Comparison of ENCODE assay signal across 23 mouse cellular contexts in the genomic region with DNA sequence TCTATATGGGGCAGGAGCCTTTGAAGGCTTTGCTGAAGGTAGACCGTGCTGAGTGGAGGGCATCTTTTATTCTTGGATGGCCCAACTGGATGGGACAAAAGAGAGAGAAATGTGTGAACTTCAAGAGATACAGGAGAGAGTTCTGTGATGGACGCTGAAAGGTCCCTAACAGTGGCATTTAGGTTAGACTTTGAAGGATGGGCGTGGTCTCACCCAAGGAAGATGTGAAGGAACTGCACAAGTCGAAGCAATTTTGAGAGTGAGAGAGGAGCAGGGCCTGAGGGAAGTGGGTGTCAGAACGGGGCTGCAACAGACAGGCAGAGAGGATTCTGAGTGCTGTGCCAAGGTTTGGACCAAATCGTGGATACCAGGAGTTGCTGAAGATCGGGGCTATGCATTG. TPM values are rescaled to one million over a fixed set of nuclear protein-coding genes. Genes with fewer than 3 reads are reported as not detected.
A peak's percentile ranks its signal among the peaks of the same experiment; 100 is the strongest.
DNase-seq lines count a peak whose midpoint lies in the region; ATAC-seq and TF ChIP-seq lines count a peak whose summit lies in the region.
"Had no signal": no experiment of that assay in that cellular context is flagged by ENCODE, and none has a peak within 500 bp of the region (broad histone marks: within the 10 kb centered on the region; RNA-seq: fewer than 3 reads in every experiment).

No protein-coding gene starts in this region.

- DNase-seq in lung, postnatal 4 days: no peak
- peak; percentile 77 for DNase-seq in MEL (ENCODE audit: low read depth, low spot score)
- no peak for DNase-seq in embryonic facial prominence, embryonic 10.5 days (ENCODE audit: low spot score)
- peak; percentile 21 for DNase-seq in thymus, postnatal 14 days
- DNase-seq in testis, postnatal 14 days (ENCODE audit: low spot score): no peak
- DNase-seq in gastrocnemius, postnatal 14 days: no peak
- DNase-seq: B cell, adult 2 months; cerebellum, adult 8-10 months; gastrocnemius, adult 2 months; heart, adult 11 months; heart, postnatal 36 days; kidney, adult 9 months; kidney, postnatal 36 days; left cerebral cortex, postnatal 4 days; lung, postnatal 14 days; right cerebral cortex, postnatal 14 days; spleen, adult 18-20 months had no signal

- ATAC-seq in lung, embryonic 16.5 days (ENCODE audit: low read depth): no peak

- intact Hi-C loops in gastrocnemius, postnatal 14 days (cut with DNase I; ENCODE audit: low total_unique reads): no loop called here

- H3K4me3 ChIP-seq in lung, embryonic 16.5 days (ENCODE audit: low read length): no peak overlapping the region
- H3K4me3 ChIP-seq in MEL (ENCODE audit: control insufficient read depth in 1 of 2, insufficient read depth in 1 of 2, low read depth in 2 of 2, low read length in 2 of 2): peak overlapping the region; percentile 10 to 26; a peak in 2 of 4 replicates
- no peak overlapping the region for H3K4me3 ChIP-seq in embryonic facial prominence, embryonic 10.5 days
- H3K4me3 ChIP-seq: gastrocnemius, adult 2 months; heart, embryonic 12.5 days; left cerebral cortex, adult 2 months; midbrain, embryonic 10.5 days had no signal

- WGBS in lung, embryonic 16.5 days: 59% methylated on average over 7 of the region's 7 CpGs
- WGBS in embryonic facial prominence, embryonic 10.5 days: 94% methylated on average over 7 of the region's 7 CpGs

- peak overlapping the region; percentile 29; the same call in 1 of the 2 replicates for H3K4me2 ChIP-seq in lung, embryonic 16.5 days (ENCODE audit: low read depth, low read length)
- H3K4me2 ChIP-seq: heart, embryonic 12.5 days; hindbrain, embryonic 14.5 days; liver, embryonic 11.5 days had no signal

- peaks cover 36% of the 10 kb centered on the region for H3K4me1 ChIP-seq in lung, embryonic 16.5 days (replicated peaks; ENCODE audit: control insufficient read depth, insufficient read depth, low read length)
- H3K4me1 ChIP-seq in MEL (ENCODE audit: control insufficient read depth in 1 of 2, insufficient read depth in 2 of 2, low read length in 2 of 2): peaks cover 18 to 25% of the 10 kb centered on the region in 2 experiments
- H3K4me1 ChIP-seq in embryonic facial prominence, embryonic 10.5 days: peaks cover 30% of the 10 kb centered on the region
- H3K4me1 ChIP-seq: midbrain, embryonic 10.5 days had no signal

- peak overlapping the region; percentile 91 for H3K27ac ChIP-seq in lung, embryonic 16.5 days (ENCODE audit: low read length)
- H3K27ac ChIP-seq in MEL (ENCODE audit: control insufficient read depth, low read depth, low read length): peak overlapping the region; percentile 81
- H3K27ac ChIP-seq in embryonic facial prominence, embryonic 10.5 days (replicated peaks): peak overlapping the region; percentile 87; the same call in 1 of the 2 replicates
- H3K27ac ChIP-seq: gastrocnemius, adult 2 months; hindbrain, embryonic 14.5 days; left cerebral cortex, adult 2 months; midbrain, embryonic 10.5 days had no signal

- no peak for TF ChIP-seq RAD21 in MEL (IDR thresholded peaks at IDR 0.05; ENCODE audit: low read depth, low read length)

- TF ChIP-seq EP300 in MEL (IDR thresholded peaks at IDR 0.05; ENCODE audit: low read depth in 1 of 2, low read length in 2 of 2): no peak; a peak in 2 of 4 replicates

- no peak for TF ChIP-seq CTCF in MEL (IDR thresholded peaks at IDR 0.05 in 2 of 3, conservative IDR thresholded peaks at IDR 0.05 in 1 of 3; ENCODE audit: control insufficient read depth in 1 of 3, insufficient read depth in 1 of 3, low read depth in 2 of 3, low read length in 3 of 3, poor library complexity in 1 of 3, severe bottlenecking in 1 of 3)

- H3K9ac ChIP-seq in lung, embryonic 16.5 days (ENCODE audit: low read length): no peak overlapping the region
- H3K9ac ChIP-seq in MEL (ENCODE audit: control insufficient read depth, low read depth, low read length, poor library complexity, severe bottlenecking): no peak overlapping the region; the same call in 1 of the 2 replicates
- H3K9ac ChIP-seq: heart, embryonic 12.5 days; hindbrain, embryonic 14.5 days had no signal

- H3K9me3 ChIP-seq in lung, embryonic 16.5 days (ENCODE audit: control insufficient read depth, low read length): no peaks in the 10 kb centered on the region
- no peaks in the 10 kb centered on the region for H3K9me3 ChIP-seq in MEL (replicated peaks; ENCODE audit: insufficient read depth, low read length)
- no peaks in the 10 kb centered on the region for H3K9me3 ChIP-seq in embryonic facial prominence, embryonic 10.5 days
- H3K9me3 ChIP-seq: heart, embryonic 12.5 days; midbrain, embryonic 10.5 days had no signal

- H3K36me3 ChIP-seq in lung, embryonic 16.5 days (ENCODE audit: control insufficient read depth, insufficient read depth, low read length): no peaks in the 10 kb centered on the region
- H3K36me3 ChIP-seq in MEL (ENCODE audit: control insufficient read depth in 1 of 2, insufficient read depth in 2 of 2, low read length in 2 of 2): peaks cover 0 to 5% of the 10 kb centered on the region in 2 experiments; a peak in 2 of 4 replicates
- peaks cover 40% of the 10 kb centered on the region for H3K36me3 ChIP-seq in embryonic facial prominence, embryonic 10.5 days (replicated peaks)
- H3K36me3 ChIP-seq: heart, embryonic 12.5 days had no signal

- no peak for TF ChIP-seq POLR2A in MEL (IDR thresholded peaks at IDR 0.05; ENCODE audit: control insufficient read depth in 1 of 2, insufficient read depth in 1 of 2, low read depth in 1 of 2, low read length in 2 of 2, poor library complexity in 1 of 2)

- no peaks in the 10 kb centered on the region for H3K79me2 ChIP-seq in MEL (ENCODE audit: control insufficient read depth, insufficient read depth, low read length, poor library complexity)

- no peaks in the 10 kb centered on the region for H3K27me3 ChIP-seq in lung, embryonic 16.5 days (ENCODE audit: control insufficient read depth, insufficient read depth, low read depth, low read length)
- no peaks in the 10 kb centered on the region for H3K27me3 ChIP-seq in MEL (ENCODE audit: control insufficient read depth in 1 of 2, insufficient read depth in 2 of 2, low read length in 2 of 2)
- no peaks in the 10 kb centered on the region for H3K27me3 ChIP-seq in embryonic facial prominence, embryonic 10.5 days (replicated peaks; ENCODE audit: low read depth, poor library complexity, severe bottlenecking)
- H3K27me3 ChIP-seq: heart, embryonic 12.5 days had no signal

TF ChIP-seq in MEL, 35 proteins besides CTCF, POLR2A, EP300 and RAD21:
- 0 out of 2 replicates have a peak, but pooled peaks have one; percentile 7 for TF ChIP-seq MYC (IDR thresholded peaks at IDR 0.05; ENCODE audit: low read depth, low read length)
- no peak for TF ChIP-seq USF1 (IDR thresholded peaks at IDR 0.05; ENCODE audit: low read depth, low read length)
- 0 out of 2 replicates have a peak, but pooled peaks have one; percentile 2 for TF ChIP-seq MAX (IDR thresholded peaks at IDR 0.05; ENCODE audit: low read length)
- TF ChIP-seq TCF12 (IDR thresholded peaks at IDR 0.05; ENCODE audit: low read depth, low read length): no peak
- peak; percentile 15; the same call in 1 of the 2 replicates for TF ChIP-seq SIN3A (IDR thresholded peaks at IDR 0.05; ENCODE audit: low read length)
- no peak for TF ChIP-seq ZC3H11A (IDR thresholded peaks at IDR 0.05; ENCODE audit: low read depth, low read length)
- TF ChIP-seq NRF1 (IDR thresholded peaks at IDR 0.05; ENCODE audit: insufficient read depth, low read depth, low read length, poor library complexity, severe bottlenecking): no peak
- no peak for TF ChIP-seq USF2 (IDR thresholded peaks at IDR 0.05; ENCODE audit: borderline replicate concordance in 1 of 2, insufficient read depth in 1 of 2, low read depth in 1 of 2, low read length in 2 of 2)
- TF ChIP-seq NELFE (IDR thresholded peaks at IDR 0.05; ENCODE audit: low read depth, low read length): no peak
- no peak for TF ChIP-seq TBP (IDR thresholded peaks at IDR 0.05; ENCODE audit: low read depth, low read length)

RNA-seq across cellular contexts. Expression of a gene that starts 54.1 kb away (rescaled TPM):
- 18.5 and 18.6 TPM in 2 replicates for polyA plus RNA-seq in lung, embryonic 16.5 days (2015; fragmentation: Nextera tagmentation; extraction: Ambion mirVana)
- total RNA-seq in MEL (2012; rRNA removed): 0.23 TPM in 1 of 2 replicates, not detected in the other
- 1 to 10 TPM in 1 of 2 experiments, not detected in 1; 1.6 TPM for polyA plus RNA-seq in MEL (2012; ENCODE audit: insufficient read depth in 1 of 2, insufficient read length in 2 of 2, low read depth in 1 of 2, low replicate concordance in 2 of 2, missing spikeins in 1 of 2)
- 18.7 and 24.0 TPM in 2 replicates for polyA plus RNA-seq in embryonic facial prominence, embryonic 10.5 days (2016; fragmentation: Nextera tagmentation; extraction: Ambion mirVana)
- total RNA-seq in gastrocnemius, postnatal 14 days (2021): 1 to 10 TPM; 2.6 to 3.7 TPM

Comparison
In these comparisons a context has a peak if more than half of its experiments do, and no peak if none do; other contexts are left out.
1. H3K4me3 ChIP-seq: peak in MEL (2 of 2); none in lung, embryonic 16.5 days (single experiment) and embryonic facial prominence, embryonic 10.5 days (single experiment).
2. DNase-seq: peak in MEL (single experiment) and thymus, postnatal 14 days (single experiment); none in lung, postnatal 4 days (0 of 2), embryonic facial prominence, embryonic 10.5 days (single experiment), testis, postnatal 14 days (single experiment) and gastrocnemius, postnatal 14 days (single experiment).
3. Peak in every context shown above with its lines, with median percentiles within 50 percentile points of each other: H3K27ac ChIP-seq.